Mouse (Mus musculus) heart, postnatal 0 days (tissue): ENCODE results near the gene Stk39.

Experiments
- CTCF ChIP-seq: IDR thresholded peaks from 2 replicates; pipeline ENCODE4 v1.5.1; 2016; ENCODE audit warnings: antibody characterized with exemption, control low read depth, low read depth
- EP300 ChIP-seq: IDR thresholded peaks from 2 replicates; pipeline ENCODE4 v1.6.1; 2016; ENCODE audit warnings: antibody characterized with exemption, low read depth

- TF ChIP-seq CTCF = no peak
- no peak for TF ChIP-seq EP300
These were observed 182.9 kb downstream of the Stk39 start for GRCm38 (mm10) chr2:68289177-68289576.
